Mouse (Mus musculus) heart, adult 2 months (tissue): ENCODE results near the gene Wnt7b.

ENCODE experiments used
- CTCF ChIP-seq: fragments of 200-600 bp; IDR thresholded peaks from 2 replicates; pipeline ENCODE4 v1.8.1; 2022; ENCODE audit warnings: antibody characterized with exemption, mild to moderate bottlenecking, moderate library complexity
- EP300 ChIP-seq: fragments of 200-500 bp; IDR thresholded peaks from 2 replicates; pipeline ENCODE4 v1.6.1; 2011; ENCODE audit warnings: low read depth, low read length, control low read depth; ENCODE audit not compliant: insufficient read depth
- POLR2A ChIP-seq: fragments of 200-500 bp; IDR thresholded peaks from 2 replicates; pipeline ENCODE4 v1.6.1; 2011; ENCODE audit warnings: mild to moderate bottlenecking, low read depth, low read length, control low read depth; ENCODE audit not compliant: insufficient read depth

GRCm38 (mm10) chr15:85532063-85532462 is 50.2 kb downstream of the Wnt7b start:
- TF ChIP-seq CTCF (0 out of 2 replicates have a peak, but pooled peaks have one; percentile 1), EP300 (no peak), POLR2A (no peak)
